Mouse (Mus musculus) CD8-positive naive resting alpha-beta T cell, adult 2 months (primary cell): ENCODE measurements around the gene Pecam1.
"Not testable (repeated sequence)": the region's sequence is repeated elsewhere in the genome, so short reads cannot be mapped to it uniquely, and the experiment has no call there.

Experiments
- DNase-seq, 2 experiments: peaks; one replicate each; pipeline ENCODE4 v3.0.0; 2022; ENCODE audit warnings: low read depth in 2 of 2, low spot score in 2 of 2

The Pecam1 gene

GRCm38 (mm10) chr11:106773061-106773460 lies 22.6 kb upstream of the Pecam1 start:
- no peak for DNase-seq

DNA sequence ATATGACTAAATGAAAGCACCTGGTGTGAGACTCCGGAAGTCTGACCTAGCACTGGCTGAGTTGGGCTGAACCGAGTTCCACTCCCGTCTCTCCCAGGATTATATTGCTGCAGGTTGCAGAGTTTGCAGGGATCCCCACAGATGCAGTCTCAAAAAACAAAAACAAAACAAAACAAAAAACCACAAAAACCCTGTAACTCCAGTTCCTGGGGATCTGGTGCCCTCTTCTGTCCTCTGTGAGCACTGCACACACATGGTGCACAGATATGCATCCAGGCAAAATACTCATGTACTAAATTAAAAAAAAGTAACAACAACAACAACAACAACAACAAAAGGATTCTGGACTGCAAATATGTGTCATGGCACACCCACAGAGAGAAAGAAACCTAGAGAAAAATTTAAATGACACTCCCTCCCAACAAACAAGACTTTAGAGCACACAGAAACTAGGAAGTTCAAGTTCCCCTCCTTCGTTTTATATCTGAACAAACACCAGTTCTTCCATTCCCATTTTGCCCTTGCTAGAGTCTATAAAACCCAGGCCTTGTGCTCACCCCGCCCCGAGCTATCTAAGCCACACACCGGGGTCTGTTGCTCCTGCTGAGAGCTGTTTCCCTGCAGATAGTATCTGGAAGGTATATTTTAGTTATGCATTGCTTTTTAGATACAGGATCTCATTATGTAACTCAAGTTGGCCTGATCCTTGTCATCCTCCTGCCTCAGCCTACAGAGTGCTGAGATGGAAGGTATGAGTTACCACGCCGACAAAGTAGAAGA lies 20.0 kb upstream of the Pecam1 start:
- peak in 1 of 2 experiments; percentile 64 for DNase-seq

- no peak for DNase-seq
Measured at GRCm38 (mm10) chr11:106767516-106767915, 17.1 kb upstream of the Pecam1 start.

DNA sequence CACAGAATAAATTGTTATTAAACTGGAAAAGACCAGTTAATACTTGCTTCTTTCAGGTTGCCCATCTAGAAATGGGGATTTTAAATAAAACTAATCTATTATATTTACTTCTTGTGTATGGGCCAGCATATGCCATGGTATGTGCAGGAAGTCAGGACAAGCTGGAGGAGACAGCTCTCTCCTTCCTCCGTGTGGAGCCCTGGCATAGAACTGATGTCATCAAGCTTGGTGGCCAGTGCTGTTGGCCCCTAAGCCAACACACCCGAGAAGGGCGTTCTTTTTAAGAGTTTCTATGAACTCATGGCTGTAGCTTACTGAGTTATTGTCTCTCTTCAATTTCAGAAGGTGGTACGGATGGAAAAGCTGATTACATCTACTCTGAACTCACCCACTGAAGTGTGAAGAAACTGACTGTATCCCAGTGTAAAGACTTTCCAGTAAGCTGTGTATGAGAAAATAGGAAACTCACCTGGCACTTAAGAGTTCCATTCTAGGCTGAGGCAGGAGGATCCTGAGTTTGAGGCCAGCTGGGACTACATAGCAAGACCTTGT lies 16.3 kb upstream of the Pecam1 start:
- no peak for DNase-seq

GRCm38 (mm10) chr11:106762800-106763185 lies 12.4 kb upstream of the Pecam1 start:
- no peak for DNase-seq

DNA sequence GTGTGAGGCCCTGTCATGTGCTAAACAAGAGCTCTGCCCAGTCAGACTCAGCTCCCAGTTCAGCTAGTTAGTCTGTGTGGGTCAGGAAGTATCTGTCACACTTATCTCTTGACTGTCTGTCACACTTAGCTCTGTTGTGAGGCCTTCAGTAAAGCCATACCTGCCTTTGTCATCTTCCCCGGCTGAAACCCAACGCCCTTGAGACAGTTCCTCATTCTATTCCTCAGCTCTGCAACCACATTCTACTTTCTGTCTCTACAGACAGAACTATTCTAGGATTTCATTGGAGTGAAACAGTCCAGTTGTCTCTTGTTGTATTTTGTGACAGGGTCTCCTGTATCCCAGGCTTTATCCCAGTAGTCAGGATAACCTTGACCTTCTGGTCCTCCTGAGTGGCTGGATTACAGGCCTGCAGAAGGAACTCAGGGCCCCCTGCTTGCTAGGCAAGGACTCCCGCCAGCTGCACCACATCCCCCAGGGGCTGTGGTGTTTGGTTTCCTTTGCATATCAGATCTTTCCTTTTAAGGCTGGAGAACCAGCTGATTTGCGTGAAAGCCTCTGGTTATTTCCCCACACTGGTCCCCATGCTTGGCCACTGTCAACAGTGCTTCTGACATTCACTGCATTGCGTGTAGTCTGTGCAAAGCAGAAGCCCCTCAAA lies 11.8 kb upstream of the Pecam1 start:
- peak in 1 of 2 experiments; percentile 31 for DNase-seq

DNA sequence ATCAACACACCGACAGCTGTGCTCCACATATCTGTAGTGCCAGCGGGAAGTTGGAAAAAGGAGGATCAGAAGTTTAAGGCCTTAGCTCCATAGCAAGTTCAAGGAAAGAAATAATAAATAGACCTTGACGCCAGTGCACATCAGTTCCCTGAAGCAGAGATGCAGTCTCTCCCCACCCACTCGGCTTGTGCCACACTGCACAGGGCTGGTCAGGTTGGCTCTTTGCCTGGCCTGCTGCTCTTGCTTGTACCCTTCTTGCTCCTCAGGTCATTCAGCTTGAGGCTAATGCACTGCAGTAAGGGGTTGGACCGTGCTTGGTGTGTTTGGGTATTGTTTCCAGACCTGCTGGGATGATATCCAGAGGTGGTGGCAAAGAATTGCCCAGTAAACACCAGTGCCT lies 10.1 kb upstream of the Pecam1 start:
- DNase-seq, result no peak

GRCm38 (mm10) chr11:106759028-106759427 lies 8.6 kb upstream of the Pecam1 start:
- DNase-seq, result no peak

DNA sequence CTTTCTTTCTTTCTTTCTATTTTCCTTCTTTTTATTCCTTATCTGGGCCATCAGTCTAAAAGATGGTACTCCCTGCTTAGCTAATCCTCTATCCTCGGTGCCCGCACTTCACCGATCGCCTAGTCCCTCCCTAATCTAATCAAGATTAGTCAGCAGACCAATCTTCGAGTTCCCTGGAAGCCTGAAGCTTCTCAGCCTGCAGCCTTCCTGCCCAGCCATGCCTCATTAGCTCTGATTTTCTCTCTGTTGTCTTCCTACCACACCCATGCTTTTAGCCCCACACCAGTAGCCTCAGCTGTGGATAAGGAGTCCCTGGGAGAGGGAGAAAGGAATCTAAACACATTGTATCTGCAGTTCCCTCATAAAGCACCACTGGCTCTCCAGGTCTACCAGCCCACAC lies 5.2 kb upstream of the Pecam1 start:
- no peak for DNase-seq

DNA sequence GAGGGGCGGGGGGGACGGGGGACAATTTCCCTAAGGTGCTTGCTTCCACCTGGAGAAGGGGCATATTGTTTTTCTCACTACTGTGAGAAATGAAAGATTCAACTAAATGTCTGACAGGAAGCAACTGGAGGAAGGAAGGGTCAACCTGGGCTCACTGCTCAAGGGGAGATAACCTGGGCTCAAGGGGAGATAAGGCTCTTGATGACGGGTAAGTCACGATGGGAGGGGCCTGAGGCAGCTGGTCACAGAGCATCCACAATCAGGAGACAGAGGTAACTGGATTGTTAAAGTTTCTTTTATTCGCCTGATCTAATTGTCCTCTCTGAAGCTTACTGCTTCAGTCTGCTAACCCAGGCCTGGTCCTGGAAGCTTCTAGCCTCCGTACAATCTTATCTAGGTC lies 2.9 kb upstream of the Pecam1 start:
- DNase-seq, result no peak

GRCm38 (mm10) chr11:106752103-106752502 lies 1.7 kb upstream of the Pecam1 start:
- DNase-seq, result peak; percentile 46 to 55

GRCm38 (mm10) chr11:106751039-106752018 lies 901 bp upstream of the Pecam1 start, which contains the start of gene Milr1:
Gene Milr1, plus strand, starts transcription at chr11:106751226.
- DNase-seq, result peak in 1 of 2 experiments; percentile 26

DNA sequence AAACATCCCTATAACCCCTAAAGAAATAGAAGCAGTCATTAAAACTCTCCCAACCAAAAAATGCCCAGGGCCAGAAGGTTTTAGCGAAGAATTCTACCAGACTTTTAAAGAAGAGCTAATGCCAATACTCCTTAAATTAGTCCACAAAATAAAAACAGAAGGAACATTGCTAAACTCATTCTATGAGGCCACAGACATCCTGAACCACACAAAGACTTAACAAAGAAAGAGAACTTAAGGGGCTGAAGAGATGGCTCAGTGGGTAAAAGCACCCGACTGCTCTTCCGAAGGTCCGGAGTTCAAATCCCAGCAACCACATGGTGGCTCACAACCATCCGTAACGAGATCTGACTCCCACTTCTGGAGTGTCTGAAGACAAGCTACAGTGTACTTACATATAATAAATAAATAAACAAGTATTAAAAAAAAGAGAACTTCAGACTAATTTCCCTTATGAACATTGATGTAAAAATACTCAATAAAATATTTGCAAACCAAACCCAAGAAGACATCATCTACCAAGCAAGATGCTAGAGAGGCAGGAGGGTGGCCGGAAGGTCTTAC lies 789 bp downstream of the Pecam1 start:
- not testable (repeated sequence) for DNase-seq

DNA sequence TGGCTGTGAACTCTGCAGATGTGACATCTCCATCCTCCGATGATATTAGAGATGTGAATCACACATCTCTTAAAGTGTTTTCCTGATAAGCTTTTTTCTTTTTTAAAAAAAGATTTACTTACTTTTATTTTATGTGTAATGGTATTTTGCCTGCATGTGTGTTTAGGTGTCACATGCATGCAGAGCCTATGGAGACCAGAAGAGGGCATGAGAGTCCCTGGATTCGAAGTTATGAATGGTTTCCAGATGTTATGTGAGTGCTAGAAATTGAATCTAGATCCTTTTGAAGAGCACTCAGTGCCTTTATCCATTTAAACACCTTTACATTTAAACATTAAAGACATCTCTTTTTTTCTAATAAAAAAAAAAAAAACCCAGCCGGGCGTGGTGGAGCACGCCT lies 5.5 kb downstream of the Pecam1 start:
- DNase-seq, result peak in 1 of 2 experiments; percentile 16

DNA sequence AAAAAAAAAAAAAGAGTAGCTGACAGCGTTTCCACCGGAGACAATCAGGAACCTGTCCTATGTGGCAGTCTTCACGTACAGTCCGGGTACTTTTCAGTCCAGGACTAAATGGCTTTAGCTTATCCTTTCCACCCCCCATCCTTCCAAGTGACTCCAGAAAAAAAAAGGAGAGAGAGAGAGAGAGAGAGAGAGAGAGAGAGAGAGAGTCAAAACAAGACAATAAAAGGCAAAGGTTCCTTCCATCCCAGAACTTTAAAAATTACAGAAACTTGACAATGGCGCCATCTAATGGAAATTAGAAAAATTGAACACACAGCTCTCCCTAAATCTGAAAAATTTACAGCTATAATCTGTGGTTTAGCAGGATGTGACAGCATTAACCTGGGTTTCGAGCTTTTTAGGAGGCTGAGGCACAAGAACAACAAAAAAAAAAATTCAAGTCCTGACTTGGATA lies 8.0 kb downstream of the Pecam1 start:
- DNase-seq, result peak in 1 of 2 experiments; percentile 32

GRCm38 (mm10) chr11:106741826-106742225 lies 8.6 kb downstream of the Pecam1 start:
- no peak for DNase-seq

GRCm38 (mm10) chr11:106741232-106741631 lies 9.2 kb downstream of the Pecam1 start:
- DNase-seq, result no peak

- not testable (repeated sequence) for DNase-seq
Measured at GRCm38 (mm10) chr11:106740724-106741123, 9.7 kb downstream of the Pecam1 start.

GRCm38 (mm10) chr11:106739116-106739515 lies 11.3 kb downstream of the Pecam1 start:
- DNase-seq, result no peak

GRCm38 (mm10) chr11:106737178-106737621 lies 13.2 kb downstream of the Pecam1 start:
- DNase-seq, result no peak
